Comparison of ENCODE assay signal across 25 mouse cellular contexts in genomic region chr6:55812353-55812752, GRCm38 (mm10). TPM values are rescaled to one million over a fixed set of nuclear protein-coding genes. Genes with fewer than 3 reads are reported as not detected.
A peak's percentile ranks its signal among the peaks of the same experiment; 100 is the strongest.
DNase-seq lines count a peak whose midpoint lies in the region; ATAC-seq and TF ChIP-seq lines count a peak whose summit lies in the region.
"Had no signal": no experiment of that assay in that cellular context is flagged by ENCODE, and none has a peak within 500 bp of the region (broad histone marks: within the 10 kb centered on the region; RNA-seq: fewer than 3 reads in every experiment).

No protein-coding gene starts in this region.

- H3K4me2 ChIP-seq in forebrain, postnatal 0 days (ENCODE audit: low read depth) = no peak overlapping the region
- H3K4me2 ChIP-seq in forebrain, embryonic 16.5 days (ENCODE audit: low read length) = no peak overlapping the region
- H3K4me2 ChIP-seq: hindbrain, embryonic 14.5 days; limb, embryonic 13.5 days; neural tube, embryonic 12.5 days had no signal

- TF ChIP-seq CTCF in forebrain, postnatal 0 days (IDR thresholded peaks at IDR 0.05; ENCODE audit: low read depth) = peak; percentile 26; the same call in 1 of the 2 replicates
- peak; percentile 70 for TF ChIP-seq CTCF in layer of hippocampus, adult 2 months (conservative IDR thresholded peaks at IDR 0.05)

- no peak overlapping the region for H3K4me3 ChIP-seq in forebrain, postnatal 0 days (ENCODE audit: low read depth, low read length)
- H3K4me3 ChIP-seq in forebrain, embryonic 16.5 days (replicated peaks; ENCODE audit: low read length) = no peak overlapping the region
- H3K4me3 ChIP-seq in layer of hippocampus, adult 2 months = no peak overlapping the region
- H3K4me3 ChIP-seq: erythroblast, embryonic 14.5 days; limb, embryonic 13.5 days; neural tube, embryonic 12.5 days had no signal

- no peak for ATAC-seq in forebrain, postnatal 0 days
- ATAC-seq in forebrain, embryonic 16.5 days = no peak
- ATAC-seq in CD4-positive, CD25-positive, alpha-beta regulatory T cell, adult 4 months = no peak
- ATAC-seq: forebrain, embryonic 14.5 days had no signal

- no peaks in the 10 kb centered on the region for H3K9me3 ChIP-seq in forebrain, postnatal 0 days (ENCODE audit: low read length)
- no peaks in the 10 kb centered on the region for H3K9me3 ChIP-seq in forebrain, embryonic 16.5 days (ENCODE audit: control insufficient read depth, low read length)
- H3K9me3 ChIP-seq: limb, embryonic 13.5 days; neural tube, embryonic 12.5 days had no signal

- H3K4me1 ChIP-seq in forebrain, postnatal 0 days (ENCODE audit: insufficient read depth) = no peaks in the 10 kb centered on the region
- H3K4me1 ChIP-seq in forebrain, embryonic 16.5 days (replicated peaks; ENCODE audit: control insufficient read depth, insufficient read depth, low read length) = no peaks in the 10 kb centered on the region; the same call in 1 of the 2 replicates
- H3K4me1 ChIP-seq: limb, embryonic 13.5 days; neural tube, embryonic 12.5 days had no signal

- no peak overlapping the region for H3K27ac ChIP-seq in forebrain, postnatal 0 days (ENCODE audit: low read depth, low read length)
- H3K27ac ChIP-seq in forebrain, embryonic 16.5 days (ENCODE audit: low read length) = no peak overlapping the region
- H3K27ac ChIP-seq in layer of hippocampus, adult 2 months = peak overlapping the region; percentile 79
- H3K27ac ChIP-seq: hindbrain, embryonic 14.5 days; limb, embryonic 13.5 days; neural tube, embryonic 12.5 days had no signal

- WGBS in forebrain, postnatal 0 days = 65% methylated on average over 1 of the region's 1 CpGs
- 59% methylated on average over 1 of the region's 1 CpGs for WGBS in forebrain, embryonic 16.5 days

- no peaks in the 10 kb centered on the region for H3K27me3 ChIP-seq in forebrain, postnatal 0 days (ENCODE audit: insufficient read depth, low read length)
- no peaks in the 10 kb centered on the region for H3K27me3 ChIP-seq in forebrain, embryonic 16.5 days (replicated peaks; ENCODE audit: control insufficient read depth, insufficient read depth, low read length)
- H3K27me3 ChIP-seq: limb, embryonic 13.5 days; neural tube, embryonic 12.5 days had no signal

- DNase-seq in forebrain, postnatal 0 days = no peak
- DNase-seq in layer of hippocampus, adult 2 months (ENCODE audit: low spot score in 2 of 2) = no peak
- no peak for DNase-seq in layer of hippocampus, adult 18-20 months (ENCODE audit: low spot score in 2 of 2)
- DNase-seq in A20 (ENCODE audit: low read depth, low spot score) (peak; percentile 2), ZHBTc4 (ENCODE audit: low read depth, low spot score) (peak; percentile 32)
- DNase-seq in adrenal gland, postnatal 10 days = no peak
- DNase-seq: adrenal gland, adult 2 months; cerebellum, adult 11 months; cerebellum, postnatal 36 days; heart, adult 11 months; heart, postnatal 10 days; kidney, adult 11 months; kidney, postnatal 10 days; layer of hippocampus, adult 9-11 months; lung, adult 18-20 months; right cerebral cortex, postnatal 25 days; thymus, postnatal 14 days had no signal

- H3K9ac ChIP-seq in forebrain, postnatal 0 days = no peak overlapping the region
- H3K9ac ChIP-seq in forebrain, embryonic 16.5 days (replicated peaks; ENCODE audit: low read depth, low read length) = no peak overlapping the region
- H3K9ac ChIP-seq: hindbrain, embryonic 14.5 days; limb, embryonic 13.5 days; neural tube, embryonic 12.5 days had no signal

- H3K36me3 ChIP-seq in forebrain, postnatal 0 days (ENCODE audit: insufficient read depth) = no peaks in the 10 kb centered on the region
- H3K36me3 ChIP-seq in forebrain, embryonic 16.5 days (ENCODE audit: control insufficient read depth, insufficient read depth) = no peaks in the 10 kb centered on the region
- H3K36me3 ChIP-seq: limb, embryonic 13.5 days; neural tube, embryonic 12.5 days had no signal

RNA-seq across cellular contexts. Expression of gene Itprid1, which starts 24.3 kb away (rescaled TPM):
- total RNA-seq in forebrain, postnatal 0 days (2014; rRNA removed) = 0.81 and 1.8 TPM in 2 replicates
- 0.36 and 0.79 TPM in 2 replicates for polyA plus RNA-seq in forebrain, postnatal 0 days (2015; fragmentation: Nextera tagmentation; extraction: Ambion mirVana)
- polyA plus RNA-seq in forebrain, embryonic 16.5 days (2015; fragmentation: Nextera tagmentation; extraction: Ambion mirVana) = 2.9 and 3.1 TPM in 2 replicates
- 1 to 10 TPM in 1 of 2 experiments, under 1 TPM in 1; 1.00 to 1.0 TPM for total RNA-seq in layer of hippocampus, adult 2 months (2021)
- 1 to 10 TPM; 1.2 to 1.4 TPM for total RNA-seq in layer of hippocampus, adult 18-20 months (2021)
- under 1 TPM in 1 of 2 experiments, not detected in 1; 0.09 TPM for total RNA-seq in adrenal gland, postnatal 10 days (2021)
- polyA plus RNA-seq in CD4-positive, CD25-positive, alpha-beta regulatory T cell, adult 4 months (2017; shearing (Covaris generic)) = not detected
- total RNA-seq: gastrocnemius, adult 8-10 months; heart, postnatal 10 days had no signal
- polyA plus RNA-seq: adrenal gland, adult 2 months; erythroblast, embryonic 14.5 days; hindbrain, embryonic 14.5 days; neural tube, embryonic 12.5 days had no signal

Comparison
In these comparisons a context has a peak if more than half of its experiments do, and no peak if none do; other contexts are left out.
1. DNase-seq: peak in A20 (single experiment) and ZHBTc4 (single experiment); none in forebrain, postnatal 0 days (single experiment), layer of hippocampus, adult 2 months (0 of 2), layer of hippocampus, adult 18-20 months (0 of 2) and adrenal gland, postnatal 10 days (single experiment).